Mouse (Mus musculus) hindbrain, embryonic 14.5 days (tissue): Measurements from ENCODE around the gene Prkar2a. TPM values are rescaled to one million over a fixed set of nuclear protein-coding genes. Genes with fewer than 3 reads are reported as not detected.

Experiments used
- ATAC-seq: fragments of 200-750 bp; cut with Nextera tagmentation; 2 replicates; pipeline ENCODE4 v1.8.0; 2017; ENCODE audit warnings: moderate number of reproducible peaks, mild to moderate bottlenecking, moderate TSS enrichment, moderate library complexity; ENCODE audit not compliant: low FRiP score
- DNase-seq: peaks from one replicate; pipeline ENCODE4 v3.0.0-alpha.2; 2015; ENCODE audit warnings: low spot score
- H3K27ac ChIP-seq: fragments of 300-500 bp; sonication (generic); 2 replicates; pipeline ENCODE4 v1.5.1; 2014; ENCODE audit warnings: mild to moderate bottlenecking, moderate library complexity
- H3K27me3 ChIP-seq: fragments of 300-500 bp; sonication (generic); 2 replicates; pipeline ENCODE4 v1.6.1; 2014; ENCODE audit warnings: mild to moderate bottlenecking, low read length, mixed read lengths; ENCODE audit not compliant: control insufficient read depth, insufficient read depth
- H3K36me3 ChIP-seq: fragments of 300-500 bp; sonication (generic); replicated peaks from 2 replicates; pipeline ENCODE4 v1.6.1; 2014; ENCODE audit not compliant: control insufficient read depth, insufficient read depth
- H3K4me1 ChIP-seq: fragments of 300-500 bp; sonication (generic); replicated peaks from 2 replicates; pipeline ENCODE4 v1.6.1; 2014; ENCODE audit warnings: antibody characterized with exemption, low read length, mixed read lengths; ENCODE audit not compliant: control insufficient read depth, insufficient read depth
- H3K4me2 ChIP-seq: fragments of 300-500 bp; sonication (generic); replicated peaks from 2 replicates; pipeline ENCODE4 v1.6.1; 2014; ENCODE audit warnings: mild to moderate bottlenecking, moderate library complexity
- H3K4me3 ChIP-seq: fragments of 300-500 bp; sonication (generic); replicated peaks from 2 replicates; pipeline ENCODE4 v1.5.1; 2014; ENCODE audit warnings: mild to moderate bottlenecking, low read length
- H3K9ac ChIP-seq: fragments of 300-500 bp; sonication (generic); 2 replicates; pipeline ENCODE4 v1.6.1; 2014
- H3K9me3 ChIP-seq: fragments of 300-500 bp; sonication (generic); 2 replicates; pipeline ENCODE4 v1.6.1; 2016; ENCODE audit warnings: low read length; ENCODE audit not compliant: control insufficient read depth
- WGBS: fragments of 180-500 bp; shearing (Covaris S2); extraction: QIAGEN DNeasy Blood & Tissue Kit; methylation state at CpG from one replicate; pipeline ENCODE4 v1.1.7; 2014; 5-methylcytosine and 5-hydroxymethylcytosine counted together
- polyA plus RNA-seq: library from polyadenylated mRNA; unstranded; fragments of >200 nt; fragmentation: Nextera tagmentation; extraction: Ambion mirVana; gene quantifications from 2 replicates; pipeline ENCODE4 v1.2.1, GENCODE M21; 2014

Prkar2a gene
- polyA plus RNA-seq, 1 experiment from 2014 or later = 70.8 TPM

DNA sequence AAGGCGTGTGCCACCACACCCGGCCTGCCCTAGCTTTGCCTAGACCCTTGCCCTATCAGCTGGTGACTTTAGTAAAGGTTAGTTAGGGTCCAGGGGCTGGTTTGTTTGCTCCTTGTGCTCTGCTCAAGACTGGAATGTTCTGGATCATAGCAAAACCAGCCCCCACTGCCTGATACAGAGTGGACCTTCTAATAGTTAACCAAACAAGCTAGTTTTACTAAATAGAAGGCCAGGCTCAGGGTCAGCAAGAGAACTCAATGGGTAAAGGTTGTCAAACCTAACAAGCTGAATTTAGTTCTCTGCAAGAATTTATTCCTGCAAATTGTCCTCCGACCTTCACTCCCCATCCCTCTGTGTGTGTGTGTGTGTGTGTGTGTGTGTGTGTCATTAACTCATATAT lies 64.9 kb downstream of the Prkar2a start:
- H3K4me2 ChIP-seq = no peak overlapping the region
- H3K27ac ChIP-seq = no peak overlapping the region
- H3K9ac ChIP-seq = no peak overlapping the region
- peaks cover 13% of the 10 kb centered on the region for H3K36me3 ChIP-seq
- no peaks in the 10 kb centered on the region for H3K4me1 ChIP-seq
- H3K27me3 ChIP-seq = no peaks in the 10 kb centered on the region
- no peak for DNase-seq
- WGBS = 89% methylated on average over 3 of the region's 3 CpGs
- H3K9me3 ChIP-seq = no peaks in the 10 kb centered on the region
- H3K4me3 ChIP-seq = no peak overlapping the region
- no peak for ATAC-seq

DNA sequence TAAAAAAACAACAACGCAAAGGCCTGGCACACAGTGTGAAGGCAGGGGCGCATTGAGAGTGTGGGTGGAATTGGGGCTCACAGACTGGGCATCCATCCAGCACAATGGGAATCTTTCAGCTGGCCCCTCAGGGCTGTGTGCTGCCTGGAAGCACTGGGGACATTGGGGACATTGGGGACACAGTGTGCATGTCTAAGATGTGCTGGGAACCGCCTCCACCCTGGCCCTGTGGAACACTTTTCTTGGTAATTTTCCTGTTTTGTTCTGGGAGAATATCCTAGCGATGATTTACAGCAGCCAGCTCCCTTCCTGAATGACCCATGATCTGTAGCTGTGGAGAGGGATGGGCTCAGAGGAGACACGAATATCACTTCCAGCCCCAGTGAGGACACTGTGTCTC lies 65.3 kb downstream of the Prkar2a start:
- WGBS = 93% methylated on average over 5 of the region's 5 CpGs
- Histone ChIP-seq H3K27me3 (no peaks in the 10 kb centered on the region), H3K4me3 (no peak overlapping the region), H3K4me2 (no peak overlapping the region), H3K9me3 (no peaks in the 10 kb centered on the region), H3K4me1 (no peaks in the 10 kb centered on the region), H3K36me3 (0 out of 2 replicates have a peak, but pooled peaks cover 9% of the 10 kb centered on the region), H3K9ac (no peak overlapping the region), H3K27ac (no peak overlapping the region)
- DNase-seq (no peak), ATAC-seq (no peak)

DNA sequence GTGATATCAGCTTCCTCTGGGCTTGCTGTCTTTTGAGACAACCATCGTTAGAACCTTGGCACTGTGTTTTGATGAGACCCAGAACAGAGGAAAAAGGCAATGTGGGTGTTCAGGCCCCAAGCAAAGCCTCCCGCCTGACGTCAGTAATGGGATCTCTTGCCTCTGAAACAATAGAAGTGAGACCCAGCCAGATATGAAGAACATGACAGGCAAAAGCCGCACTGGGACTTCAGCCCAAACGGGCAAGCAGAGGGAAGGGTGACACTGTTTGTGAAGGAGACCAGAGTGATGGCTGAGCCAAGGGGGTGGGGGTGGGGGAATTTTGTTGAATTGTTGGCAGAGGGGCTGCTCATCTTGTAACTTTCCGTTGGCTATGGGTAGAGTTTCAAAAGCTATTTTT lies 68.3 kb downstream of the Prkar2a start:
- Histone ChIP-seq H3K9ac (no peak overlapping the region), H3K4me3 (no peak overlapping the region), H3K9me3 (no peaks in the 10 kb centered on the region), H3K27me3 (no peaks in the 10 kb centered on the region), H3K27ac (no peak overlapping the region), H3K36me3 (no peaks in the 10 kb centered on the region), H3K4me1 (no peaks in the 10 kb centered on the region), H3K4me2 (no peak overlapping the region)
- ATAC-seq (no peak), DNase-seq (no peak)
- 72% methylated on average over 6 of the region's 6 CpGs for WGBS

DNA sequence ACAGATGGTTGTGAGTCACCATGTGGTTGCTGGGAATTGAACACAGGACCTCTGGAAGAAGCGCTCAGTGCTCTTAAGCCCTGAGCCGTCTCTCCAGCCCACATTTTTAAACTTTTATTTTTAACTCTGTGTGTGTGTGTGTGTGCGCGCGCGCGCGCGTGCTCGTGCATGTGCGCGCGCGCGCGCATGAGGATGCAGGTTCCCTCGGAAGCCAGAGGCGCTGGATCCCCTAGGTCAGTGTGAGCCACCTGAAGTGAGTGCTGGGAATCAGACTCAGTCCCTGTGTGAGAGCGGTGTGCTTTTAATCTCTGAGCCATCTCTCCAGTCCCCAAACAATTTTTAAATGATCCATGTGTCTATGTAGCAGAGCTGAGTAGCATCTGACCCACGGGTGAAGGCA lies 70.0 kb downstream of the Prkar2a start:
- WGBS = 96% methylated on average over 20 of the region's 20 CpGs
- Histone ChIP-seq H3K36me3 (no peaks in the 10 kb centered on the region), H3K9ac (no peak overlapping the region), H3K4me2 (no peak overlapping the region), H3K4me3 (no peak overlapping the region), H3K4me1 (no peaks in the 10 kb centered on the region), H3K9me3 (no peaks in the 10 kb centered on the region), H3K27ac (no peak overlapping the region), H3K27me3 (no peaks in the 10 kb centered on the region)
- no peak for DNase-seq
- ATAC-seq = no peak

DNA sequence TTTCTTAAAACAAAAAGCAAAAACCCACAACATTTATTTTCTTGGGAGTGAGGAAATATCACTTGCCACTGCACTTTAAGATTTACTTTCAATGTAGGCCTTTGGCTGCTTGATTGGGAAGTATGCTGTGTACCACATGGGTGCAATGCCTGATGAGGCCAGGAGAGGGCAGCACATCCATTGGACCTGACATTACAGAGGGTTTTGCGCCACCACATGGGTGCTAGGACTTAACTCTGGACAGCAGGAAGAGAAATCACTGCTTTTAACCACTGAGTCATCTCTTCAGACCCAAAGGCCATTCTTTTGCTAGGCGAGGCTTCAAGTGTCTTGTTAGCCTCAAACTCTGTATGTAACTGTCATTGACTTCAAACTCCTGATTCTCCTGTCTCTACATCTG lies 70.7 kb downstream of the Prkar2a start:
- H3K36me3 ChIP-seq = no peaks in the 10 kb centered on the region
- H3K4me3 ChIP-seq = no peak overlapping the region
- no peak for DNase-seq
- H3K27ac ChIP-seq = no peak overlapping the region
- H3K4me1 ChIP-seq = no peaks in the 10 kb centered on the region
- no peaks in the 10 kb centered on the region for H3K9me3 ChIP-seq
- no peak overlapping the region for H3K4me2 ChIP-seq
- no peak for ATAC-seq
- no peak overlapping the region for H3K9ac ChIP-seq
- WGBS = 53% methylated on average over 2 of the region's 2 CpGs
- H3K27me3 ChIP-seq = no peaks in the 10 kb centered on the region

DNA sequence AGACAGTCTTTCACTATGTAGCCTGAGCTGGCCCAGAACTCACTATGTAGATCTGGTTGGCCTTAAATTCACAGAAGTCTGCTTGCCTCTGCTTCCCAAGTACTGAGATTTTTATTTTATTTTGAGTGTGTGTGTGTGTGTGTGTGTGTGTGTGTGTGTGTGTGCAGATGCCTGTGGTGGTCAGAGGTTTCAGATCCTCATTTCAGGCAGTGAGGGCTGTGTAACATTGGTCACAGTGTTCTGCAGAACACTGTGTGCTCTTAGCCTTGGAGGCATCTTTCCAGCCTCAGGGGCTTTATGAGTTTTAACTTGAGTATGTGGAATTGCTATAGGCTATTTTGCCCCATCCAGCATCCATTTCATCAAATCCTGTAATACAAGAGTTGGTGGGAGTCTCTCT lies 72.4 kb downstream of the Prkar2a start:
- Histone ChIP-seq H3K9me3 (no peaks in the 10 kb centered on the region), H3K4me1 (no peaks in the 10 kb centered on the region), H3K4me2 (no peak overlapping the region), H3K9ac (no peak overlapping the region), H3K27ac (no peak overlapping the region), H3K36me3 (no peaks in the 10 kb centered on the region), H3K4me3 (no peak overlapping the region), H3K27me3 (no peaks in the 10 kb centered on the region)
- ATAC-seq = no peak
- DNase-seq = no peak

DNA sequence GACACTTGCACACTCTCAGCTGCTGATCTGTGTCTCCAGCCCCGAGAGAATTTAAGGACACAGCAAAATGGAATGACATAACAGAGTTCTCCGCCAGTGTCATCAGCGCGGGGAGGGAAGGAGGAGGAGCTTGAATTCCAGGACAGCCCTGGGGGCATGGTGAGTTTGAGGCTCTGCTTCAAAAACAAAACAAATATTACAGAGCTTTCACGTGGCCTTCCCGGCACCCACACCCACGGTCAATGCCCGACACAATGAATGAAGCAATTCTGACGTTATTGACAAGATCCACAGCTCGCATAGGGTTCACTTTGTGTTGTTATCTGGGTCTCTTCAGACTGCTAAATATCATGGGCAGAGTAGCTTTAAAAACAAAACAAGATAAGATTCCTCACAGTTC lies 75.9 kb downstream of the Prkar2a start:
- no peaks in the 10 kb centered on the region for H3K36me3 ChIP-seq
- no peak for ATAC-seq
- H3K4me3 ChIP-seq = no peak overlapping the region
- H3K4me1 ChIP-seq = no peaks in the 10 kb centered on the region
- no peak overlapping the region for H3K27ac ChIP-seq
- no peak overlapping the region for H3K9ac ChIP-seq
- H3K27me3 ChIP-seq = no peaks in the 10 kb centered on the region
- H3K4me2 ChIP-seq = no peak overlapping the region
- no peak for DNase-seq
- 83% methylated on average over 10 of the region's 10 CpGs for WGBS
- H3K9me3 ChIP-seq = no peaks in the 10 kb centered on the region

DNA sequence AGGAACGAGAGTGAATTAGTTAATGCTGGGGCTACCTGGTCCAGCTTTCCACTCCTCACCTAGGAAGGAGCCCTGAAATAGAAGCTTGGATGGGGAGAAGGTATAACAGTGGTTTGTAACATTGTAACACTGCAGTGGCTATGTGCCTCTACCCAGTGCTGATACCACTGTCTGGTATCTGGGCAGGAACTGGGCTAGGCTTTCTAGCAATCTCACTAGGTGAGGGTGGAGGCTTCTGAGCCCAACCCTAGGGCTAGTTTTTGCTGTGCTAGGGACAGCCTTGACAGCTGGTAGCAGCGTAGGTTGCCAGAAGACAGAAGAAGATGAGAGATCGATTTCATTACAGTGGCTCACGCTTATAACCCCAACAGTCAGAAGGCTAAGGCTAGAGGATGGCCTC lies 87.5 kb downstream of the Prkar2a start:
- Histone ChIP-seq H3K4me2 (no peak overlapping the region), H3K27me3 (no peaks in the 10 kb centered on the region), H3K9ac (no peak overlapping the region), H3K4me1 (no peaks in the 10 kb centered on the region; the same call in 1 of the 2 replicates), H3K27ac (no peak overlapping the region), H3K36me3 (no peaks in the 10 kb centered on the region), H3K4me3 (no peak overlapping the region), H3K9me3 (0 out of 2 replicates have a peak, but pooled peaks cover 6% of the 10 kb centered on the region)
- no peak for DNase-seq
- ATAC-seq = no peak
- WGBS = 94% methylated on average over 4 of the region's 4 CpGs

DNA sequence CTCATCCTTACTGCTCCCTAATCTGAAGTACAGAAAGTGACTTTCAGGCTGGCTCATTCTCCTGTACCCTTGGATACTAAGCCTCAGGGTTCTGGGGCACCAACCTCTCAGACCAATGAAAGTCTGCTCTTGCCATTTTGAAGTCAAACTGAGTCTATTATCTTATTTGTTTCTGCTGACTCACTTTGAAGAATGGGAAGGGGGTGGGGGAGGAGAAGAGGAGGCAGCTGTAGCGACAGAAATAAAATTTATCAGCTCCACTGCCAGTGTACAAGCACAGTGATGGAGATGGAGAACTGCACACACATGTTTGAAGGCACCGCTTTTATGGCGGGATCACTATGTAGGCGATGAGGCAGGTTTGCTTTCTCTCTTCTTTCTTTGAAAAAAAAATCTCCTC lies 88.2 kb downstream of the Prkar2a start:
- no peaks in the 10 kb centered on the region for H3K27me3 ChIP-seq
- H3K36me3 ChIP-seq = no peaks in the 10 kb centered on the region
- H3K9ac ChIP-seq = no peak overlapping the region
- no peak overlapping the region for H3K27ac ChIP-seq
- DNase-seq (no peak), ATAC-seq (no peak)
- peaks cover under 1% of the 10 kb centered on the region; the same call in 1 of the 2 replicates for H3K4me1 ChIP-seq
- WGBS = 79% methylated on average over 4 of the region's 4 CpGs
- no peak overlapping the region for H3K4me3 ChIP-seq
- H3K9me3 ChIP-seq = 0 out of 2 replicates have a peak, but pooled peaks cover 6% of the 10 kb centered on the region
- H3K4me2 ChIP-seq = no peak overlapping the region

DNA sequence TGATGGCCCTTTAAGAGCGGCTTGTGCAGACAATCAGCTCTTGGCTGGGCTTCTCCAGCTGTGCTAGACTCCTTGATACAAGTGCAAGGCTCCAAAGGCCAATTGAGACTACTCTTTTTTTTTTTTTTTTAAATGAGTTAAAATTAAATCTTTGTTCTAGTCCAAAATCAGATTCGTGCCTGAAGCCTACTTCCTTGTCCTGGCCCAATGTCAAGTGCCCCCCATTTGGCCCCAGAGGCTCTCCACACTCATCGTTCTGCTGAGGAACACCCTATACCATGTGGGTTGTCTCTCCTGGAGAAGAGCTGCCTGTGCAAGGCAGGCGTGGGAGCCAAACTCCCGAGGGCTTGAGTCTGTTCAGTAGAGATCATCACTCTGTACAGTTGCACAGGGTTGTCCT lies 91.8 kb downstream of the Prkar2a start:
- 65% methylated on average over 5 of the region's 5 CpGs for WGBS
- no peak for DNase-seq
- Histone ChIP-seq H3K4me2 (no peak overlapping the region), H3K4me3 (no peak overlapping the region), H3K9me3 (no peaks in the 10 kb centered on the region), H3K4me1 (peaks cover 21% of the 10 kb centered on the region), H3K27me3 (no peaks in the 10 kb centered on the region), H3K36me3 (no peaks in the 10 kb centered on the region), H3K27ac (no peak overlapping the region), H3K9ac (no peak overlapping the region)
- ATAC-seq = no peak
